Mouse (Mus musculus) olfactory bulb, adult 2 months (tissue): ENCODE measurements around the gene Utrn.

ENCODE experiments used
- CTCF ChIP-seq: fragments of 200-500 bp; IDR thresholded peaks from 2 replicates; pipeline ENCODE4 v1.5.1; 2012; ENCODE audit warnings: low read depth, mild to moderate bottlenecking, low read length, moderate library complexity; ENCODE audit not compliant: insufficient read depth
- POLR2A ChIP-seq: fragments of 200-500 bp; IDR thresholded peaks from 2 replicates; pipeline ENCODE4 v1.6.1; 2012; ENCODE audit warnings: mild to moderate bottlenecking, low read depth, low read length, moderate library complexity; ENCODE audit not compliant: insufficient read depth

GRCm38 (mm10) chr10:12564425-12564824 lies 304.7 kb downstream of the Utrn start:
- no peak for TF ChIP-seq CTCF
- TF ChIP-seq POLR2A = no peak
